Mouse (Mus musculus) mature B cell (primary cell): ENCODE results near the gene Tex26.

Experiments used
- in situ Hi-C: fragments of 300-500 bp; cut with MboI; formaldehyde crosslinking; loops from 2 replicates; pipeline ENCODE4 v1.14.3; 2019

The Tex26 gene

DNA sequence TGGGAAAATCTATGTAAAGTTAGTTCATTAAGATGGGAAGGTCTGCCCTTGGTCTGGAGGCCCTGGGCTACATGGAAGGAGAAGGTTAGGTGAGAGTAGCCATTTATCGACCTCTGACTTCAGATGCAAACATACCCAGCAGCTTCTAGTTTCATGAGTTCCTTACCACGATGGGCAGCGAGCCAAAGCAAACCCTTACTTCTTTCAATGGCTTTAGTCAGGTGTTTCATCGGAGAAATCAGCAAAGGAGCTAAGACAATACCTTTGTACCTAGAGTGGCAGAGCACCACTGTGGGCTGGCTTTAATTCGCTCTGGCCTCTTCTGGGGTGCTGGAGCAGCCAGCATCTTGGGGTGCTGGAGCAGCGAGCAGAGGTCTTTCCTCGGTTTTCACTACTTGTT lies 5.8 kb upstream of the Tex26 start:
- in situ Hi-C loops = no loop called here

DNA sequence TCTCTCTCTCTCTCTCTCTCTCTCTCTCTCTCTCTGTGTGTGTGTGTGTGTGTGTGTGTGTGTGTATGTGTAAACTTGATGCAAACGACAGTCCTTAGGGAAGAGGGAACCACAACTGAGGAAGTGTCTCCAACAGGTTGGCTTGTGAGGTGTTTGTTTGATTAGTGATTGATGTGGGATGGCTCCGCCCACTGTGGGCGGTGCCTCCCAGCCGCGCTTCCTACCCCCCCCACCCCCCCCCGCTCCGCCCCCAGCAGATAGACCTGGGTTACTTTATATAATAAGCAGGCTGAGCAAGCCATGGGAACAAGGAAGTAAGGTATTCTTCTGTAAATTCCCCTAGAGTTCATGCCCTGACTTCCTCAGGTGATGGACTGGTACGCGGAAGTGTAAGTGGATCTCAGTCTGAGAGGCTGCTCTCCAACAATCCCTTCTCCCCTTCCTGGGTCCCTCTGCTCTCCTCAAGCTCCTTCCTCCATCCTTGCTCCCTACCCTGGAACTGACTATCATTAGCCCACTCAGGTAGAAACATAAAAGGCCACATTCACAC lies 5.2 kb upstream of the Tex26 start:
- in situ Hi-C loops = no loop called here

DNA sequence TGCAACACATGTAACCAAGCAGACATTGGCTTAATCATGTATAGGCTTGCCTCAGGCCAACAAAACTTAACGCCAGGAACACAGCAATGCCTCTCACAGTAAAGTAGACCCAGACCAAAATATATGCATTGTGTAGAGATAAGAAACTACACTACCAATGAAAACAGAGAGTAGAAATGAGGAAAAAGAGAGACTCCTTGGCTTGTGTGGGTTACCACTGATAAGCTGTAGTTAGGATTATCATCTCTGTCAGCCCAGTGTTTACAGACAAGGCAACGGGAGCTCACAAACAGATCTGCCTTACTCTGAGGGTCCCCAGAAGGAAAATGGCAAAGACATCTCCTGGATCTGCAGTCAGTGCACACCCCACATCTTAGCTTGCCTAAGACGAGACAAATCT lies 2.9 kb upstream of the Tex26 start:
- in situ Hi-C loops = no loop called here

GRCm38 (mm10) chr5:149437150-149437549 lies 2.3 kb upstream of the Tex26 start:
- in situ Hi-C loops = no loop called here

DNA sequence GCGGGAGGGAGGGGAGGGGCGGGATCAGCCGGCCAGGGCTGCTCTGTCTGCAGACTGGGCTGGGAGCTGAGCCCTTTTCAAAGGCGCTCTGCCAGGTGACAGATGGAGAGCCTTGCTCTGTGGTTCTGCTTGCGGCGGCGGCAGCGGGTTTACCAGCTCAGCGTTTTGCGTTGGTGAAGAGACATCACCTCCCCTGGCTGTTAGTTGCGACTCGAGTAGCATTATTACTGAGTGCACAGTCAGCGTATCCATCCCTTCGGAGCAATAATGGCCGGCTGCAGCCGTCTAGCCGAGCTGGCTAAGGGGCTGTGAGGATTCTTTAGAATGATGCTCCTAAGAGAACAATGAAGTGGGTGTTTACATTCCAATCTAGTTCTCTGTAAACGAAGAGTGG lies 717 bp downstream of the Tex26 start:
- in situ Hi-C loops = no loop called here

- in situ Hi-C loops = no loop called here
Observed at GRCm38 (mm10) chr5:149441646-149442276, 2.3 kb downstream of the Tex26 start.

DNA sequence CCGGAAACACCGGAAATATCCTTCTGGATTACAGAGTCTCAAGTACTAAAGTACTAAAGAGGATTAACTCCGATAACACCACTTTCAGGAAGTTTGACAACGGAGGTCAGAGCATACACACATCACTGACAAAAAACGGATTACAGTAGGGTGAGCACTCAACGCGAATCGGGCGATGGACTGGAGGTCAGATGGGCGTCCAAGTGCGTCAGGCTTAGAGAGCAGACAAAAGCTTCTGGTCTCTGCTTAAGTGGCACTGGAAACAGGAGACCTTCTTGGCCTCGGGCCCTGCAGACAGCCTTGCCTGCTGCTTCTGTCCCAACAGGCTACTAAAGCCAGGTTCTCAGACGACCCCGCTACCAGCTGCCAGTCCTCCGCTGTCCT lies 2.8 kb downstream of the Tex26 start:
- in situ Hi-C loops = no loop called here

DNA sequence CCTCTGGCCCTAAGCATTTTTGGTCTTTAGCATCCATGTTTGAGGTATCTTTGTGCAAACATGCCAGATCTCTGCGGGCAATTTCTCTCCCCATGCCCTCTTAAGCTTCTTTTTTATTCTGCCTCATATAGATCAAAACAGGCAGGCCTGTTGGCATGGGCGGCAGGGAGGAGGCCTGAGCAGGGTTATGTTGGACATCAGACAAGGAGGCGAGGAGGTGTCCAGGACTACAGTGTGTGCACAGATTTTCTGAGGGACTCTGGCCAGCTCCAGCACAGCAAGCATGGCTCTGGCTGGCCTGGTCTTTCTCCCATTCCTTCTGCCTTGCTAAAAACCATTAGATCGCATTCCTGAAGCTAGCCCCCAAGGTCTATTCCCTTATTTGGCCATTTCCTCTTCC lies 5.0 kb downstream of the Tex26 start:
- in situ Hi-C loops = no loop called here

DNA sequence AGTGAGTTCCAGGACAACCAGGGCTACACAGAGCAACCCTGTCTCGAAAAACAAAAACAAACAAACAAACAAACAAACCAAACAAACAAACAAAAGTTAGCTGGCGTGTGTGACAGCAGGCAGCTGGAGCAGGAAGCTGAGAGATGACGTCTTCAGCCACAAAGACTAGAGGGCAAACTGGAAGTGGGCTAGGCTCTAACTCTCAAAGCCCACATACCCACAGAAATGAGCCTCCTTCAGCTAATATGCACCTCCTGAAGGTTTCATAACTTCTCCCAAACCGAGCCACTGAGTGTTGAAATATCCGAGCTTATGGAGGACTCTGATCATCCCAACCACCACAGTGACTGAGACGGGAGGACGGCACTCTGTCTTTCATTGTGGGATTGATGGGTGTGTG lies 7.0 kb downstream of the Tex26 start:
- in situ Hi-C loops = no loop called here

GRCm38 (mm10) chr5:149447733-149448132 lies 8.3 kb downstream of the Tex26 start:
- in situ Hi-C loops = no loop called here

- in situ Hi-C loops = no loop called here
Observed at GRCm38 (mm10) chr5:149449406-149449805, 9.9 kb downstream of the Tex26 start.

DNA sequence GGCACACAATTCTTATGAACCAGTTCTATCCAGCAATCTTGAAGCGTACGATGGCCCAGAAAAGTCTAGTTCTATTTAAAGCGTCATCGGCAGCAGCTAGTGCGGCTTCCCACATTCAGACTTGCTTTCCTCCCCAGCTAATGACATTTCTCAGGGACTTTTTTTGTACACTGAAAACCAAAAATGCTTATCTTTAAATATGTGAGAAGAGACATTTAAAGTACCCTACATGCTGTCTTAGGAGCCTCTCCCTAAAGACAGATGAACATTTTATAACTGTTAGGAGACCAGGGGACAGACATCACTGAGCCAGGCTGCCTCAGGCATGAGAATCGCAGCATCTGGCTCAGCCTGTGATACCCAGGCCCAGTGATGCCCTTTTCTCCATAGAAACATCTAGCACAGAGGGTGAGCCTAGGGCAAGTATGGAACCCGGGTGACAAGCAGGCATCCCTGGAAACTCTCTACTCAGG lies 11.8 kb downstream of the Tex26 start:
- in situ Hi-C loops = no loop called here

DNA sequence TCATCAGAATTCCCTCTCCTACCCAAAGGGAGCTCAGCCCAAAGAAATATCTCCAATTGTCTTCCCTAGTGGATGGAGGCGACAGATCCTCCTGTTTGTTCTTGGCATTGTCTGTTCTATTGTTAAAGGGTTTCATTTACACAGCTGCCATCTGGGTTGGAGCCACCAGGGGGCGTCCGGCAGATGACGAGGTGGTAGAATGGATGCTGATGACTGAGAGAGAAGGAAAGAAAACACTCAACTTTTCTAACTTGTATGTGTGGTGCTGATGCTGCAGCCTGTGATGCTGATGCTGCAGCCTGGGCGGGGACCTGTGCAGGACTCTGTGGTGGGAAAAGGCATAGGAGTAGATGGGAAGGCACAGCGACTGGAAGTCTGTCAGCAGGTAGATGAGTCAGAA lies 14.8 kb downstream of the Tex26 start:
- in situ Hi-C loops = no loop called here

DNA sequence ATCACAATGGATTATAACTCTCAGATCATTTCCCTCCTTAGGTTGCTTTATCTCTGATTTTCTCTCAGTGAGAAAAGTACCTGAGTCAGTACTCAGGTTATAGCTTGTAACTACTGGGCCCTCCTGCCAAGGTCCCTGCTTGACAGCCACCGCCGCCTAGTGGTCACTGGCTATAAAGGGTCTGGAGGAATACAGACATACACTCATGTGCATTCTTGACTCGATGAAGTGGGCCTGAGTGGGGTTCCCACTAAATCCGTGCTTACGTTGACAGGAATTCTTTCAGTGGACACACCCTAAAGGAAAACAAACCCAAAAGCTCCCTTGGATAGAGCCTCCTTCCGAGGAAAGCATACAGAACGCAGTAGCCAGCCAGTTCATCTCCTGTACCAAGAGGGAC lies 17.1 kb downstream of the Tex26 start:
- in situ Hi-C loops = no loop called here

- in situ Hi-C loops = no loop called here
Observed at GRCm38 (mm10) chr5:149462071-149462470, 22.6 kb downstream of the Tex26 start.

DNA sequence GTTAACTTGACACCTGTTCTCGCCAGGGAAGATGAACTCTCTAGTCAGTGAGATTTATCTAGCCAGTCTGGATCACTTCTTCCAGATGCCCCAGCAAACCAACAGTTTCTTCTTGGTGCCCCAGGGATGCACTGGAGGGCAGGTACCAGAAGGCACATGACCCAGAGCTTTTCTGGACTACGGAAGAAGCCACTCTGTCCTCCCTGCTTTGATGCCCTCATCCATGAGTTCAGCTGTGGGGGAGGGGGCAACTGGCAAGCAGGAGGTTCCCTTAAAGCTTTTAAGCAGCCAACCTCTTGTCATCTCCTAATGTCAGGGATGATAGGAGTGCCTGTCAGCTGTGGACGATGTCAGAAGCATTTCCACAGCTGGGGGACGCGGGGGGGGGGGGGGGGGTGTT lies 25.8 kb downstream of the Tex26 start:
- in situ Hi-C loops = no loop called here

DNA sequence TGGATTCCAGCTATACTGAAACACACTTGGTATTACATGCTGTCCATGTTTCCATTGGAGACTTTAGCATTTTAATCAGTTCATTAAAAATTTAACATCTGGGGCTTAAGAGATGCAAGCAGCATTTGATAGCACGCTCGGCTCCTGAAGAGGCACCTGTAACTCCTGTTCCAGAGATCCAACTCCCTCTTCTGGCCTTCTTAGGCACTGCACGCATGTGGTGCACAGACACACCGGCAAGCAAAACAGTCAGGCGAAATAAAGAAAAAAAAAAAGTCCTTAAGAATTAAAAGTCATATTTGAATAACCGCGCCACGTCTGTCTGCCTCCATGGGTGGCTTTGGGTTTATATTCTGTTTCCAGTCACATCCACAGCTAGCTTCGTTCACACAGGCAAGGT lies 34.7 kb downstream of the Tex26 start:
- in situ Hi-C loops = no loop called here

- in situ Hi-C loops = no loop called here
Observed at GRCm38 (mm10) chr5:149474701-149475468, 35.4 kb downstream of the Tex26 start.

- in situ Hi-C loops = no loop called here
Observed at GRCm38 (mm10) chr5:149481920-149482319, 42.5 kb downstream of the Tex26 start.

DNA sequence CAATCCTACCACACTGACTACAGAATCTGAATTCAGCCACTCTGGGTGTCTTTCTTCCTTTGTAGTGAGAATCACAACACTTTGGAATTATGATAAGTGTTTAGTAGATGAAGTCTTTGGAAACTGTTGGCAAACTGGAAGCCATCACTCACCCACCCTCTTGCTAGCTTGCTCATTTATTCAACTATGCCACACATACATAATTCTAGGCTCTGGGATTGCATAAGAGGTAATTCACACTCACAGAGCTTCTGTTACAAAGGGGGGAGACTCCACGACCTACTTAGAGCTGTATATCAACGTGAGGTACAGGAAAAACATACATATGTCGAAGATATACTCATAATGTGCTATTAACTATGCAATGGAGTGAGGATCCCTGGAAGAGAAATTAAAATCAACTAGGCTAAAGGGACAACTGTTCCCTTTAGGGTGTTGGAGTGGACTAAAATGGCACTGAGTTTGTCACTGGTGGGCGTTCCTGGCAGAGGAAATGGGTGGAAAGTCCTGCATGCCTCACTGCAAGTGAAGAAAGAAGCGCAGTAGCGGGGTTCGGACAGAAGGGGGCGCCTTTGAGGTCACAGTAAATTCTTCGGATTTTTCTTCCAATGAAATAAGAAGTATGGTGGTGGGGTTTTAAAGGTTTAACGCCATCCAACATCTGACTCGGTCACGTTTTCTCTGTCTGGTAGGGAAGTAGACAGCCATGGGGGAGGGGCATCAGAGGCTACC lies 44.0 kb downstream of the Tex26 start:
- in situ Hi-C loops = no loop called here

DNA sequence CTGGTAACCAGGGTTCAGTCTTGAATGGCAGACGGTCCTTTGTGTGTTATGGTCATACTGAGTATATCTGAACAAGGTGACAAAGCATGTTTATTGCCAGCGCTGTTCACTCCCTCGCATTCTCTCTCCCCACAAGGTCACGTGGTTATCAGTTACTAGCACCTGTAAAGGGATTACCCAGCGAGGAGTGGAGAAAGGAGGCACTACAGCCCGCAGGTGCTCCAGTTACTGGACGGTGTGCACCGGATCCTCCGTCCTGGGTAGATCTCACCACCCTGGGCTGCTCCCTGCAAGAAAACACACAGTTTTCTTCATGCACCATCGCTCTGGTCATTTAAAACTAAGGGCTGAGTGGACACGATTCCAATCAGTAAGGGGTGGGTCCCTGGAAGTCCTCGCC lies 44.8 kb downstream of the Tex26 start:
- in situ Hi-C loops = no loop called here

GRCm38 (mm10) chr5:149485447-149485846 lies 46.0 kb downstream of the Tex26 start:
- in situ Hi-C loops = no loop called here
